Mouse (Mus musculus) right cerebral cortex, postnatal 10 days (tissue): ENCODE results near the gene Card14.
"Not testable (repeated sequence)": the region's sequence is repeated elsewhere in the genome, so short reads cannot be mapped to it uniquely, and the experiment has no call there.

Experiments
- DNase-seq, 2 experiments: peaks; one replicate each; pipeline ENCODE4 v3.0.0; 2021; ENCODE audit warnings: low spot score in 2 of 2

Gene Card14

DNA sequence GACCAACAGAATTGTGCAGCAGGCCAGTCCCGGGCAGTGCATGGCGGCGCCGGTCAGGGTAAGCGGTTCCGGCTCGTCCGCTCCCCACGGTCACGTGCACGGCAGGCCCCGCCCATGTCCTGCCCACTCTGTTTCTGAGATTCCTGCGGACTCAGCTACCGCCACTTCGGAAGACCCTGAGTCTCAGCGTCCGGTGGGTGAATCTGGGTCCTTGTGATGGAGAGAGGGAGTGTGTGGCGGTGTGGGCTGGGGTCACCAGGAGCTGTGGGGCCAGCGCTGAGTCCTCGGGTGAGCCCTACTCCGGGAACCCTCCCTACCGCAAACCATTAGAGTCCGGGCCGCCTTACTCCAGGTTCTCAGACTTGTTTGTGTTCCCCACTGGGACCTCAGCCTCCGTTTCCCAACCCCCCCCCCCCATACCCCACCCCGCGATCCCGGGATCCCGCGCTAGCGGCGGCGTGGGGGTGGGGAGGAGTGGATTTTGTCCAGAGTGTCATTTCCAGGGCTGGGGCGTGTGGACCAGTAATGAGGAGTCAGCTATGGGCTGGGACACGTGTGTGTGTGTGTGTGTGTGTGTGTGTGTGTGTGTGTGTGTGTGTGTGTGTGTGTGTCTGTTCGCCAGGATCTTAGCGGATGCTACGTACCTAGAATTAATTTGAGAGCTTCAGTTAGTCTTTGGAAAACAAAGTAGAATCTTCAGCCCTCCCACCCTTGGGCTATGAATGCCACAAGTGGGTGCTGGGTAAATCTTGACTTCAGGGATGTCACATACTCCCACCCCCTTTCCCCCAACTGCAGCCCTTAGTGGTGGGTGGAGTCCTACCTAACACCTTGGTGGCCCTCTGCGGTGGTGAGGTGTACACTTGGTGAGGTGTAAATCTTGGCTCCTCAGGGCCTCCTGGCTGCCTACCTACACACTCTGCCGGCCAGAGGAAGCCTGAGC, 48.1 kb downstream of the Card14 start, which contains the start of the genes Sgsh and Slc26a11:
TSS of gene Sgsh (minus strand) at position 94 of the 943 bp plus-strand sequence.
TSS of gene Slc26a11 (plus strand) at position 115 of the 943 bp plus-strand sequence.
- peak; percentile 85 for DNase-seq

DNA sequence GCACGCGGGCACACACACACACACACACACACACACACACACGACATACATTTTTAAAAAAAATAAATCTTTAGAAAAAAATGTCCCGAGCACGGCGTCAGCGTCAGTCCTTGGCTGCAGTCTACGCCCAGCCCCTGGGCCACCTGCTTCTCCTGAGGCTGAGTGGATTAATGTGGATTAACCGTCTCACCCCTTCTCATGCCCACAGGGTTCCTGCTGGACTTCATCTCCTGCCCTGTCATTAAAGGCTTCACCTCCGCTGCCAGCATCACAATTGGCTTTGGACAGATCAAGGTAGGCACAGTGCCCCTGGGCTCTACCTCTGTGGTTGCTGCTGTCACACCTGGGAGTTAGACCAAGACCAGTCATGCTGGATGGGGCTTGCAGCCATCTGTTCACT, 51.5 kb downstream of the Card14 start:
- DNase-seq = no peak

DNA sequence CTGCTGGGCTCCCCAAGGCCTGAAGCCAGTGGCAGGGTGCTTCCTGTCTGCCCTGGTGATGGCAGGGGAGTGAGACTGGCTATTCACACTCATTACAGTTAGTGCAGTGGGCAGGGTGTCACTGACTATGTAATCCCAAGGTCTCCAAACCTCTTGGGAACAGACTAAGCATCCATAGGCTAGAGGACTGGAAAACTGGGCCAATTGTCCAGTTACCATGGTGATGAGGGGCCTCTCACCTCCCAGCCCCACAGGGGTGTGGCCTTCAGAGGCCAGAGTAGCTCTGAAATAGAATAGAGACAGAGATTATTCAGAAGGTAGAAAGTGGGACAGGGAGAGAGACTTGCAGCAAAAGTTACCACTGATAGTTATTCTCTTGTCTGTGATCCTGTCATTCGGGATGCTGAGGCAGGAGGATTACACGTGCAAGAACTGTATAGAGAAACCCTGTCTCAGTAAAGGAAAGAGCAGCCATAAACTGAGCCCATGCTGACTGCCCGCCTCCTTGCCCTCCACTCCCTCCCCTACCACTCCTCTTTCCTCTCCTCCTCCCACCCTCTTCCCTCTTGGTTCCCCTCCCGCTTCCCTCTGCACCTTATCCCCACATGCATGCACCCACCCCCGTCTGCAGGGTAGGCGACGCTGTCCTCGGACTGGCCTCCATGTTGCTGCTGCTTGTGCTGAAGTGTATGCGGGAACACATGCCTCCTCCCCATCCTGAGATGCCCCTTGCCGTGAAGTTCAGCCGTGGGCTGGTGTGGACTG, 55.4 kb downstream of the Card14 start:
- no peak for DNase-seq

DNA sequence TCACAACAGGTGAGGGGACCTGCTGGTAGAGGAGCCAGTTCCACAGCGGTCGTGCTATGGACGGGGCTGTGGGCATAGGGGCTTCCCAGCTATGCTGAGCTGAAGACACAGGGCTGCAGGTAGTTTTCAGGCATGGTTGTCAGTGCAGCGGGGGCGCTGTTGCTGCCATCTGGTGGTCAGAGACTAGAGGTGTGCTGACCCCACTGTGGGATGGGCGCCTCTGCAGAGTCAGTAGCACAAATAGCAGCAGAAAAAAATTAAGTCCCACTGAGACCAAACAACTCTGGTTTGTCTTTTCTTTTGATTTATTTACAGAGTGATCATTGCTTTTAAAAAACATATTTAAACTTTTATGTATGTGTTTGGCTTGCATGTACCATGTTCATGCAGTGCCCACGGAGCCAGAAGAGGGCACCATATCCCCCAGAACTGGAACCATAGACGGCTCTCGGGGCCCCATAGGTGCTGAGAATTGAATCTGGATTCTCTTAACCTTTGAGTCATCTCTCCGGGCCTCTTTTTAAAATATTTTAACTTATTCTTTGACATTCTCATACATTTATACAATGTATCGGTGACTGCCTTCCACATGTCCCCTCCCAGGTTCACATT, 56.1 kb downstream of the Card14 start:
- peak; percentile 69 to 79 for DNase-seq

DNA sequence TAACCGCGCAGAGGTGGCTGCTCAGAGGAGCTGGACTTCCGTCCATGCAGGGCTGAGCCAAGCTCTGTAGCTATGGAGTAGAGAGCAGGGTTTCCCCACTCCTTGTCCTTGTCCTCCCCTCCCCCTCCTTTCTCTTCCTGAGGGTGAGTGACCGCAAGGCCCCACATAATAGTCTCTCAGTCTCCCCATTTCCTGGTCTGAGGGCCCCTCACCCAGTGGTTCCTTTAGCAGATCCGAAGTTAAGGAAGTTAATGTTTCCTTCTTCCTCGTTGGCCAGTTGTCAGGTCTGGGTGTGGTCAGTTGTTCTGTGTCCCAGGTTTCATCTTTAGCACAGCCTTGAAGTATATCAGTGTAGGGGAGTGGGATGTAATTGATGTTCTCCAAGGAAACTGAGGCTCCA, 67.9 kb downstream of the Card14 start:
- no peak for DNase-seq

DNA sequence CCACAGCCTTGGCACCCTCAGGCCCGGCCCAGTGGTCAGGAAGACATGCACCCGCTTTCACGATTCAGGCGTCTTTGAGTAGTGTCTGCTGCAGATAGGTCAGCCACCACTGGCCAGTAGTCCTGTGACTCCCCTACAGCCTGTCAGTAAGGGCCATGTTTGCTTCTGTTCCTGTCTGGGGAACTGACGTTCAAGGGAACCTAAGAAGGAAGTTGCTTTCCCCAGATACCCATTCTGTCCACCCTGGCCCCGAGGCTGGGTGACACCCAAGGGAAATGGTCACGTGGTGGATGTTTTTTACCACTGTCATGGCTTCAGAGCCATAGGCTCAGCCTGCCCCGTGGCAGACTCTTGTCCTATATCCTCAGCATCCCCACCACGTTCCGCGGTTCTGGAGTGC, 69.8 kb downstream of the Card14 start:
- no peak for DNase-seq

DNA sequence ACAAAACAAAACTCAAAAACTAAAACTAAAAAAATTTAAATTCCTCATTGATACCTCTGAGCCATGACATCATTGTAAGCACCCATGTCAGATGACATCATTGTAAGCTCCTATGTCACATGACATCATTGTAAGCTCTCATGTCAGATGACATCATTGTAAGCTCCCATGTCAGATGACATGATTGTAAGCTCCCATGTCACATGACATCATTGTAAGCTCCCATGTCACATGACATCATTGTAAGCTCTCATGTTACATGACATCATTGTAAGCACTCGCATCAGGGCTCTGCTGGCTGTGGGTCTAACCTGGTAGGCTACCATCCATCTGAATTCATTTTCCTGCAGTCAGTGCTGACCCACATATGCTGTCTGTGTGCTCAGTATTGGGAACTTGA, 71.0 kb downstream of the Card14 start:
- no peak for DNase-seq

DNA sequence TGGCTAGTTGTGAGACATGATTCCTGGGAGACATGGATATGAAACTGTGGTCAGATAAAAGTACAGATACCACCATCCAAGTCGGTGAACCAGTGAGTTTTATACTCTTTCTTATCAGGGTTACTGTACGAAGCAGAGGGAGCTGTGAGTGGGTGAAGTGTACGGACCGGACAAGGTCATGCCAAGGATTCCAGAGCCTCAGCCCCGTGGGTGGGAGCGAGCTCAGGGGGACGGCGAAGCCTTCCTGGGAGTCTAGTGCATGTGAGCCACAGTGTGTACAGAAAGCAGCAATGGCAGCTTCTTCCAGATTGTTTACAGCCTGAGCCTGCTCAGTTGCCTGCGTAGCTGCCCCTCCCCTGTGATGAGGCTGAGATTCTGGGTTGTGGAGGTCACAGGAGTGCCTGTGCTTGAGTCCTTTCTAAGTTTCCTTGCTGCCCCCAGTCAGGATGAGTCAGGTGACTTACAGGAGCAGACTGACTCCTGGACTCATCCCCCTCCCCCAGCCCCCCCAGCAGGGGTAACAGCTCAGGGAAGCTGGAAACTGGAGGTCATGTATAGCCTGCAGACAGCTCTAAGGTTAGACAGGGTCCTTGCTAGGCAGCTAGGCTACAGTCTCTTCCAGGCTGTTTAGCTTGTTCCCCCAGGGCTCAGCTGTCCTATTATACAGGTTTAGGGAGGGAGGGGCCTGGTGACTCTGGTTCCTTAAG, 74.2 kb downstream of the Card14 start:
- DNase-seq = no peak

DNA sequence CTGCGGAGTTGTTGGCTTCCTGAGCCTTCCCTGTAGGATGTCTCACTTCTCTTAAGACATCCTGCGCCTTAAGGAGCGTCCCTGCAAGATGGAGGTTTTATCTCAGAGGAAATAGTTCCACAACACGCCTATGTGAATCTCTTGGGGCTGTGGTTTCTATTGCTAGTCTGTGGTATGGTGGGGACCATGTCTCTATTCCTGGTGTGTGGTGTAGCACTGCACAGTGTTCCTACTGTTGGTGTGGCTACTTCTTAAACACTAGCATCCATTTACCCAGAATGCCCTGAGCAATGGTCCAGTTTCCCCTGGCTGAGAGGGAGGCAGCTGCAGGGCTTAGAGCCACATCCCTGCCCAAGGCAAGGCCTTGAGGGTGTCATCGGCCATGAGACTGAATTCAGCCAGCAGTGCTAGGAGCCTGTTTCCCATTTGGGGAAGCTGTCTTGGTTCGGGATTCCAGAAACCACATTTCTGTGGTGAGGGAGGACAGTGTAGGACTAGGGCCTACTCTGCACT, 74.8 kb downstream of the Card14 start:
- no peak for DNase-seq

DNA sequence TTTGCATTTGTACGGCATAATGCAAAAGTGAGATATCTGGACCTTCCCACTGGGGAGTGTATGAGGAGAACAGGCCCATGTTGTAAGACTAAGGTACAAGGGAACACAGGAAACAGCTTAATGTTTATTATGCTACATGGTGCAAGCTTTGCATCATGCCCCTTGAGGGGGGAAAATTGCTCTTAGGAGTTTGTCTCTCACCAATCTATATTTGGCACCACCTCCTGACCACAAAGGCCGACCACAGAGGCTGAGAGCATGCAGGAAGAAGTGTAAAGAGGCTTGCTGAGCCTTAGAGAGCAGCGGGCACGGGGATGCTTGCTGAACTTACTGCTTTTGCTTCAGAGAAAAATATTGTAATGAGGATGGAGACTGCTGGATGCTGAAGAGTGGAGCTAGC, 77.3 kb downstream of the Card14 start:
- DNase-seq = no peak

DNA sequence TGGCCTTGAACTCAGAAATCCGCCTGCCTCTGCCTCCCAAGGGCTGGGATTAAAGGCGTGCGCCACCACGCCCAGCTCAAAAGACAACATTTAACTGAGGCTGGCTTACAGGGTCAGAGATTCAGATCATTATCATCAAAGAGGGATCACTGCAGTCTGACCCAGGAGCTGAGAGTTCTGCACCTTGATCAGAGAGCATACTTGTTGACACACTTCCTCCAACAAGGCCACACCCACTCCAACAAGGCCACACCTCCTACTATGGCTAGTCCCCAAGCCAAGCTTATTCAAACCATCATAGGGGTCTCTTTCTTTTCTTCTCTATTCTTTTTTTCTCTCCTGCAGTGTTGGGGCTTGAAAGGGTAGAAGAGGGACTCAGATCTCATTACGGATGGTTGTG, 78.7 kb downstream of the Card14 start:
- DNase-seq = no peak

DNA sequence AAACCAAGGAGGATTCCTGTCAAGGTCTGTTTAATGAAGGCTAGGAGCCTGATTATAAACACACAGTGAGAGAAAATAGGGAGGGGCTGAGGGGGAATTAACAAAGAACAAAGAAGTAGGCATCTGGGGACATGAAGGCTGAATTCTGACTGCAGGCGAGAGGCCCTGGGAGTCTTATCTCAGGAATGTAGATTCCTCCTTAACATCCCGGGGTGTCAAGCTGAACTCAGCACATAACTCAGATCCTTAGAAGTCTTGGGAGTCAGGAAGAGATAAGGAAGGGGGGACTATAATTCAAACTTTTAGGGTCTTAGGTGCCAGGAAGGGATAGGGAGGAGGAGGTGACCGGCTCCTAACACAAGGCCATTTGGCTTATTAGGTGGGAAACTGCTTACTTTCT, 79.7 kb downstream of the Card14 start:
- not testable (repeated sequence) for DNase-seq

DNA sequence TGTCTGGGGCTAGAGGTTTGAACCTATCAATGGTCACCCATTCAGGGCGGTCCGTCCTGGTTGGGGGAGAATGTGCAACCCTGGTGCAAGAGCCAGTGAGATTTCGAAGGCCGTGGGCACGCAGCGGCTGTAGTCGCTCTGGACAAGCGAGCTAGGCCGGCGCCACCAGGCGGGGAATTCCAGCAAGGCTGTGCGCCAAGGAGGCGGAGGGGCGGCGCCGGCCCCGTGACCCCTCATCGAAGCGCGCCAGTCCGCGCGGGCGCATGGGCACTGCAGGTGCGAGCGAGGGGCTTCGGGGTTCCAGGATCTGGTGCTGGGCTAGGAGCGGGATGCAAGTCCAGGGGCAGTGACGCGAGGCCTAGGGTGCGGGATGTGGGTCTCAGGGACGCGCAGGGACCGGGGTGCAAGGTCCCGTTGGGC, 82.3 kb downstream of the Card14 start:
- peak; percentile 67 to 76 for DNase-seq

DNA sequence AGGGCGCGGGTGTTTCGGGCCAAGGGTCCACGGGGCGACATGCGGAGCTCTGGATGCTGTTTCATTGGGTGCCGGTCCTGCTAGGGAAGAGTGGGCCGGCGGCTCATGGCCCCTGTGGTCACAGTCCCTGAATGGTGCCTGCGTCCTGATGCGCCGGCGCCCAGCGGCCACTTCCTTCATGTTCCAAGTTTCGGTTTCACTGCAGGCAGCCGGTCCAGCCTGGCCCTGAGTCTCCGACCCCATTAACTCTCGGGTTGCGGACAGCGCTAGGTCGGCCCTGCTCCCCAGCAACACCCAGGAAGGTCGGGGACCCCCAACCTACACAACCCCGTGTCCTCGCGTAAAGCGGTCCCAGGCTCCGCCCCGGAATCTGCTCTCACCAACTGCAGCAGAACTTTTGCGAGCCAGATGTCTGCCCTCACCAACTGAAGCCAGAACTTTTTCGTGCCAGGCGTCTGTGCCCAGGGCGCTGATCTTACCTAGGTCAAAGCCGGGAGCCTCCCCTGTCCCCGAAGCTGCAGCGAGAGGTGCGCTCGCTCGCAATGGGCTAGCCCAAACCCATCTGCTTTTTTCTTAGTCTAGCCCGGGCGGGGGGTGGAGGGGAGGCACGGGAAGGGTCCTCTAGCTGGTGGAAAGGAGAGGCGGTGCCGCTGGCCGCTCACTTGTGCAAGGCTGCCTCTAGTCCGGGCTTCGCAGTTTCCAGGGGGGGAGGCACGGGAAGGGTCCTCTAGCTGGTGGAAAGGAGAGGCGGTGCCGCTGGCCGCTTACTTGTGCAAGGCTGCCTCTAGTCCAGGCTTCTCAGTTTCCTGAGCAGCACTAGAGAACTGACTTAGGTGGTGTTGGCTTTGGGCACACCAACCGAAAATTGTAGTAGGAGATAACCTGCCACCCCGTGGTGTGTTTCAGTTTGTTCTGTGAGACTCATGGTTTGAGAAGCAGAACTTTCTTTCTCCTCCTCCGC, 83.0 kb downstream of the Card14 start:
- DNase-seq = peak; percentile 52 to 56

DNA sequence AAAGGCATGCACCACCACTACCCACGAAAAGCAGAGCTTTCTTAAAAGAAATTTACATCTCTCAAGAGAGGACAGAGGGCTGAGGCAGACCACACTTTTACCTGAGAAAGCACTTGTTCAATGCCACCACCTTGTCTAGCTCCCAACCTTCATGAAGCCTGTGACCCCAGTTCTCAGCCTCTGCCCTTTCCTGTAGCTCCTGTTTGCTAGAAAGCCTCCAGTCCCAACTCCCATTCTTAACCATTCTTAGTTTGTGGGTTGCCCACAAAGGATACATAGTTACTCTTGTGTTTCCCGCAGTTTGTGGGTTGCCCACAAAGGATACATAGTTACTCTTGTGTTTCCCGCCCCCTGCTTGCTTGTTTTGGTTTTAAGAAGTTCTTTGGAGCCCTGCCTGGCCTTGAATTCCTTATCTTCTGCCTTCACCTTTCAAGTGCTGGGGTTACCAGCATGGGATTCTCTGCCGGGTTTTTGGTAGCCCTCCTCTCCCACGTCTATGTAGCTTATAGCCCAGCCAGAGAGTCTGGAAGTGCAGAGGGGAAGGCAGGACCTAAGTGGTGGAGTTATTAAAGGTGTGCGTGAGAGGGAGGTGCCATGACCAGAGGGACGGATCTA, 83.9 kb downstream of the Card14 start:
- no peak for DNase-seq

DNA sequence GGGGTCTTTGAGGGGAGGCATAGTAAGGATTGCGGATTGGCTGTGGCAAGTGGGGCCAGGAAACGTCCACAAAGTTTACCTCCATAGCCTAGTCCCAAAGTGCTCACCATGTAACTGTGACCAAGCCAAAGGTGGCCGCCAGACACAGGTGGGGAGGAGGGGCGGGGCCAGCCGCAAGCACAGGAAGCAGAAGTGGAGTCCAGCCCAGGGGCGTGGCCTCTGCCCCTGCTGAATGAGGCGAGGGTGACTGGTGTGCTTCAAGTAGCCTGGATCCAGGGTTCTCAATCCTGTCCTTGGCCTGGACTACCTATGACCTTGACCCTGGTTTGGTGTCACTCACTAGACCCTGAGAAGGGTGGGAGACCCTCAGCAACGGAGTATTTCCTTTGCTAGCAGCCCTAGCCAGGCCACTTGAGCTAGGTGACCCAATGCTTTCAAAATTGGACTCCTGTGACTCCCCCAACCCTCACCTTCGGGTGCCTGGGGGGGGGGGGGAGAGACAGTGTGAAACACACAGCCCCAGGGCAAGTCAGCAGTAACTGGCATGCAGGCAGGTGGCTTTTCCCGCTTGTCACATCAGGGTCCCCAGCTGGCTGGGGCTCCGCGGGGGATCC, 84.5 kb downstream of the Card14 start:
- no peak for DNase-seq

DNA sequence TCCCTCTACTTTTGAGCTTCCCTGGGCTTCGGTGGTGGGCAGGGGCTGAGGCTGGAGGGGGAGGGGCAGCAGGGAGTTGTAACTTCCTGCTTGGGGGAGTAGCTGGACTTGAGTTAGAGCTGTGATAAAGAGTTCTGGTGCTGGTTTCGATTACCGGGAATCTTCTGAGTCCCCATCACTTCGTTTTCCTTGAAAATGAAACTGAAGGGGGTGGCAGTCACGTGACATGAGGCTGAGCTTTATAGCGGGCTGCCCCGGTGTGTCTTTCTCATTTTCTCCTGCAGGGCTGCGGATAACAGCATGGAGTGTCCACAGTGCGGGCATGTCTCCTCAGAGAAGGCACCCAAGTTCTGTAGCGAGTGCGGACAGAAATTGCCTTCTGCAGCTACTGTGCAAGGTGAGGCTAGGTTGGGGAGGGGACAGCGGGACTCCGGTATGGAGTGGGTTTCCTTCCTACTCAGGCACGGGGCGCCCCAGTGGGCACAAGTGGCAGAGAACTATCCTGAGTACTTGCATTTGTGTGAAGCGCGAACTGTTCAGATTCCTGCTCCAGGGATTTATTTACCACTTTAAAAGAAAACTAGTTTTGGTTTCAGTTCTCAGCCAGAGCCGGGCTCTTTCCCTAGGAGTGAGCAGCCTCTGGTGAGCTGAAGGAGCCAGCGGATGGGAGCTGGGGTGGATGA, 85.4 kb downstream of the Card14 start, which contains the start of gene Rnf213:
TSS of gene Rnf213 (plus strand) at position 301 of the 683 bp plus-strand sequence.
- peak; percentile 37 to 40 for DNase-seq

DNA sequence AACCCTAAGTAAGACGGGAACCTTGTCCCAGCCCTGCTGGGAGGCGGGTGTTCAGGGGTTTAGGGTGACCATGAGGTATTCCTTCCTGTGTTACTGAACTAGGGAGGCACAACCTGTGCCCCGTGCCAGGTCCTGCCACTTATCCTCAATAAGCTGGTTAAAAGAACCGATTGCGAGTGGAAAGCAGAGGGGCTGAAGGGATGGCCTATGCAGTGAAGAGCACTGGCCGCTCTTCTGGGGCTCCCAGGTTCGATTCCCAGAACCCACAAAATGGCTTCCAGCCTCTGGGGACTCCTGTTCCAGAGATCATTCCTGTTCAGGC, 85.9 kb downstream of the Card14 start:
- no peak for DNase-seq

DNA sequence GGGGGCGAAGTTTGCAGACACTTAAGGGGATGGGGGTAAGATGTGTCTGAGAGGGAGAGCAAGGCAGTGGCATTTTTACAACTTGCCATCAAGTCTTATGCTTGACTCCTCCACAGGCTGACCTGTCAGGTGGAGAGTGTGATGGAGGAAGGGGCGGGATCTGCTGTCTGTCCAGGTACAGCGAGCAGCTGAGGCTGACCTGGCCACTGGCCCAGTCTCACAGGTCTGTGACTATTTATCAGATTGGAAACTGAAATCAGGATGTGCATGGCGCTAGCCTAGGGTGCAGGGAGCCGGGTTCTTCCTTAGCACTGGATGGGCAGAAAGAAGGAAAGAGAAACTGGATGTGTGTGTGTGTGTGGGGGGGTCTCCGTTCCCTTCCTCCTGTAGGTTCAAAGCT, 86.6 kb downstream of the Card14 start:
- DNase-seq = no peak
